Mouse (Mus musculus): Measurements from ENCODE around the gene Olfr1080.
"Not testable (repeated sequence)": the region's sequence is repeated elsewhere in the genome, so short reads cannot be mapped to it uniquely, and the experiment has no call there.

Olfr1080 gene

DNA sequence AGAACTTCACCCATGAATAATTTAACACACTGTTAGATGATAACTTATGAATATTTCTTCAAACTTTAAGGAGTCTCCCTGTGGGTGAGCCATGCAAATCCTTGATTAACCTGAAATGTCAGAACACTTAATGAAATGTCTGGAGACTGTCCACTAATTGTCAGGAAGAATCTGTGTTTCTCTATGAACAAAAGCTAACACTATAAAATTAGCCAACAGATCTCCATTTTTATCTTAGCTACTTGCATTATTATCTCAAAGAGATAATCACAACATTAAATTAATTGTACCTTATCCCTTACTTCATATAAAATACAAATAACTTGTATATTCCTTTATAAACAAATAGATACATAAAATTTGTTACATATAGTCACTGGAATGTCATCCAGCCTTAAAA lies at the start of gene Olfr1080:
Olfr1080 (minus strand) TSS at position 101 of the 400 bp plus-strand sequence.
- not testable (repeated sequence) for DNase-seq (ENCODE audit: low spot score in 2 of 2)

- not testable (repeated sequence) for DNase-seq (ENCODE audit: low spot score in 2 of 2)
Observed at GRCm38 (mm10) chr2:86598866-86599265, 40.8 kb upstream of the Olfr1080 start, which contains the start of gene Olfr1082. Gene Olfr1082 (minus strand): TSS chr2:86598966.

DNA sequence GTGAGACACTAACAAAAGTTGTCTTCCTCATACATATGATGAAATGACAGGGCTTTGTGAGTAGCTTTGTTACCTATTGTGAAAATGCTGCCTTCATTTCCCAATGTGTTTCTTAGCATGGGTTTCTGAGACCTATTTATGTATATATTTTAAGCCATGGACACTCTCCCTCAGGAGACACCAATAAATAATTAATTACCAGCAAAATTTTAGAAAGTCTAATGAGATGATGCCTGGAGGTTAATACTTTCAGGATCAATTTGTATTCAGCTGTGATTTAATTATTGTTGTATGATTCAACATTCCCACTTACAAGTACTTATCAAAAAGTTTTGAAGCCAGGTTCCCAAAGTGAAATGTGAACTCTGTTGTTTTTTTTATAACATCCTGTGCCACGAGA lies 15.7 kb downstream of the Olfr1080 start, which contains the start of gene Olfr1079:
Olfr1079 (minus strand) TSS at position 101 of the 400 bp plus-strand sequence.
- no peak for DNase-seq (ENCODE audit: low spot score in 2 of 2)

DNA sequence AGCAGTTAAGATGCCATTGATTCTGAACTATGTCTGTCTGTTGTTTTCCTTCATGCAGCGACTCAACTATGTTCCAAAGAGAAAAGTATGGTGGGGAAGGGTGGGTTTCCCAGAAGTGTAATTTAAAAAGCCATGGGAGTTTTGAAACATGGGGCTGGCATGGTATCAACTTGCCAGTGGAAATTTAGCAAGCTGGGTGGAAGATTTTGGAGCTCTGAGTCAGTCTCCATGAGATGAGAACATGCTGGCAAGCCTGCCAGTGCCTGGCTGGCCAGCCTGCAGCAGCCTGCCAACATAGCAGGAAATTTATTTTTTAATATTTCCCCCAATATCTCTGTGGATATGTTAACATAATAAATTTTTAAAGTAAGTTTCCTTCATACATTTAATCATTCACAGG lies 27.0 kb downstream of the Olfr1080 start:
- DNase-seq (ENCODE audit: low spot score in 2 of 2): no peak

DNA sequence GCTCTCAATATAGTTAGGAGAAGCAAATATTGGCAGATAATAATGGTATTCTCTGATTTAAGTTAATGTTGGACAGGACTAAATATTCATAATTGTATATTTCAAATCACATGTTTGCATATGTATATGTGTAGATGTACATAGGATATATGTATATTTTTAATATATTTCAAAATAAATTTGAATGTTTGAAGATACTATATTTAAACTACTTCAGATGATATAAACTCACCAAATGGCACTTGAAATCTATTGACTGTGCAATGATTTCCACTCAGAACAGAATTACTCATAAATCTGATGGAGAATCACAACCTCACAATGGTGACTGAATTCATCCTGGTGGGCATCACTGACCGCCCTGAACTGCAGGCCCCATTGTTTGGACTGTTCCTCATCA lies 49.9 kb downstream of the Olfr1080 start, which contains the start of gene Olfr1076:
Olfr1076 (plus strand) TSS at position 301 of the 400 bp plus-strand sequence.
- no peak for DNase-seq (ENCODE audit: low spot score in 2 of 2)

All from spleen, postnatal 36 days (tissue).